Mouse (Mus musculus): ENCODE results near the gene Armc7.
A peak's percentile ranks its signal among the peaks of the same experiment; 100 is the strongest.
"Not testable (repeated sequence)": the region's sequence is repeated elsewhere in the genome, so short reads cannot be mapped to it uniquely, and the experiment has no call there.

Gene Armc7

GRCm38 (mm10) chr11:115454822-115455221 lies 20.6 kb upstream of the Armc7 start:
- DNase-seq (ENCODE audit: low spot score in 2 of 2) = not testable (repeated sequence)

GRCm38 (mm10) chr11:115455619-115456018 lies 19.8 kb upstream of the Armc7 start:
- DNase-seq (ENCODE audit: low spot score in 2 of 2) = no peak

GRCm38 (mm10) chr11:115456182-115456581 lies 19.3 kb upstream of the Armc7 start:
- DNase-seq (ENCODE audit: low spot score in 2 of 2) = no peak

- DNase-seq (ENCODE audit: low spot score in 2 of 2) = no peak
These were observed 18.1 kb upstream of the Armc7 start for GRCm38 (mm10) chr11:115457405-115457804.

- no peak for DNase-seq (ENCODE audit: low spot score in 2 of 2)
These were observed 14.5 kb upstream of the Armc7 start for GRCm38 (mm10) chr11:115460976-115461375.

GRCm38 (mm10) chr11:115461846-115462242 lies 13.6 kb upstream of the Armc7 start:
- no peak for DNase-seq (ENCODE audit: low spot score in 2 of 2)

- no peak for DNase-seq (ENCODE audit: low spot score in 2 of 2)
These were observed 13.1 kb upstream of the Armc7 start, which contains the start of gene Slc16a5 for GRCm38 (mm10) chr11:115462243-115462891. Gene Slc16a5 (plus strand): TSS chr11:115462474.

GRCm38 (mm10) chr11:115463397-115463796 lies 12.1 kb upstream of the Armc7 start:
- no peak for DNase-seq (ENCODE audit: low spot score in 2 of 2)

- no peak for DNase-seq (ENCODE audit: low spot score in 2 of 2)
These were observed 10.6 kb upstream of the Armc7 start for GRCm38 (mm10) chr11:115464851-115465250.

- DNase-seq (ENCODE audit: low spot score in 2 of 2) = no peak
These were observed 8.2 kb upstream of the Armc7 start for GRCm38 (mm10) chr11:115467217-115467618.

- DNase-seq (ENCODE audit: low spot score in 2 of 2) = no peak
These were observed 3.3 kb upstream of the Armc7 start for GRCm38 (mm10) chr11:115472183-115472582.

GRCm38 (mm10) chr11:115473626-115474275 lies 1.7 kb upstream of the Armc7 start:
- DNase-seq (ENCODE audit: low spot score in 2 of 2) = peak; percentile 99 to 100

- DNase-seq (ENCODE audit: low spot score in 2 of 2) = no peak
These were observed 331 bp downstream of the Armc7 start for GRCm38 (mm10) chr11:115475758-115476237.

- not testable (repeated sequence) for DNase-seq (ENCODE audit: low spot score in 2 of 2)
These were observed 1.2 kb downstream of the Armc7 start for GRCm38 (mm10) chr11:115476630-115477029.

- DNase-seq (ENCODE audit: low spot score in 2 of 2) = not testable (repeated sequence)
These were observed 1.9 kb downstream of the Armc7 start for GRCm38 (mm10) chr11:115477388-115477787.

- no peak for DNase-seq (ENCODE audit: low spot score in 2 of 2)
These were observed 3.0 kb downstream of the Armc7 start for GRCm38 (mm10) chr11:115478296-115478938.

GRCm38 (mm10) chr11:115481553-115482259 lies 6.2 kb downstream of the Armc7 start:
- DNase-seq (ENCODE audit: low spot score in 2 of 2) = peak; percentile 73 to 74

GRCm38 (mm10) chr11:115483278-115483677 lies 7.8 kb downstream of the Armc7 start:
- no peak for DNase-seq (ENCODE audit: low spot score in 2 of 2)

- DNase-seq (ENCODE audit: low spot score in 2 of 2) = peak; percentile 90
These were observed 8.3 kb downstream of the Armc7 start for GRCm38 (mm10) chr11:115483726-115484125.

- DNase-seq (ENCODE audit: low spot score in 2 of 2) = no peak
These were observed 9.7 kb downstream of the Armc7 start for GRCm38 (mm10) chr11:115485155-115485554.

GRCm38 (mm10) chr11:115488551-115489104 lies 13.2 kb downstream of the Armc7 start:
- DNase-seq (ENCODE audit: low spot score in 2 of 2) = no peak

Data from right cerebral cortex, adult 2 months (tissue).